Mouse (Mus musculus) spleen, adult 2 months (tissue): Measurements from ENCODE around the gene Atg101.

Source experiments
- CTCF ChIP-seq: fragments of 200-500 bp; IDR thresholded peaks from 2 replicates; pipeline ENCODE4 v1.5.1; 2011; ENCODE audit warnings: mild to moderate bottlenecking, inconsistent platforms; ENCODE audit not compliant: insufficient read depth, insufficient read length, insufficient replicate concordance; ENCODE audit errors: extremely low read depth
- POLR2A ChIP-seq: fragments of 200-500 bp; IDR thresholded peaks from 2 replicates; pipeline ENCODE4 v1.6.1; 2011; ENCODE audit warnings: low read depth, low read length, inconsistent platforms

DNA sequence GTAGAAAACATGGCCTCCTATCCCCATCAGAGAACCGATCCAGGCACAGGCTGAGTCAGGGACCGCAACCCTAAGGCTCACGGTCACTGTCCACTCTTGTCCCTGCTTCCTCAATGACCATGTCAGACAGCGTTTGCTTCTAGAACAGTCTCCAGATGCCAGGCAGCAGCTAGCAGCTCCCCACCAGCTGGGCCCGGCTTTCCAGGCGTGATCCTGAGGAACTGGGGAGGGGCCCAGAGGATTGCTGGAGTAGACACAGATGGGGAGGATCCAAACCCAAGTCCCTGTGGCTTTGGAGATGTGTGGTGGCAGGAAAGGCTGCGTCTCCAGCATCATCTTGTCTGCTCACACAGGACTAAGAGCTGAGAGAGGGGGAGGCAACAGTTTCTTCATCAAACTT, 11.0 kb downstream of the Atg101 start:
- TF ChIP-seq POLR2A (no peak), CTCF (no peak)
